11 mouse cellular contexts compared by ENCODE assay signal in the genomic region with DNA sequence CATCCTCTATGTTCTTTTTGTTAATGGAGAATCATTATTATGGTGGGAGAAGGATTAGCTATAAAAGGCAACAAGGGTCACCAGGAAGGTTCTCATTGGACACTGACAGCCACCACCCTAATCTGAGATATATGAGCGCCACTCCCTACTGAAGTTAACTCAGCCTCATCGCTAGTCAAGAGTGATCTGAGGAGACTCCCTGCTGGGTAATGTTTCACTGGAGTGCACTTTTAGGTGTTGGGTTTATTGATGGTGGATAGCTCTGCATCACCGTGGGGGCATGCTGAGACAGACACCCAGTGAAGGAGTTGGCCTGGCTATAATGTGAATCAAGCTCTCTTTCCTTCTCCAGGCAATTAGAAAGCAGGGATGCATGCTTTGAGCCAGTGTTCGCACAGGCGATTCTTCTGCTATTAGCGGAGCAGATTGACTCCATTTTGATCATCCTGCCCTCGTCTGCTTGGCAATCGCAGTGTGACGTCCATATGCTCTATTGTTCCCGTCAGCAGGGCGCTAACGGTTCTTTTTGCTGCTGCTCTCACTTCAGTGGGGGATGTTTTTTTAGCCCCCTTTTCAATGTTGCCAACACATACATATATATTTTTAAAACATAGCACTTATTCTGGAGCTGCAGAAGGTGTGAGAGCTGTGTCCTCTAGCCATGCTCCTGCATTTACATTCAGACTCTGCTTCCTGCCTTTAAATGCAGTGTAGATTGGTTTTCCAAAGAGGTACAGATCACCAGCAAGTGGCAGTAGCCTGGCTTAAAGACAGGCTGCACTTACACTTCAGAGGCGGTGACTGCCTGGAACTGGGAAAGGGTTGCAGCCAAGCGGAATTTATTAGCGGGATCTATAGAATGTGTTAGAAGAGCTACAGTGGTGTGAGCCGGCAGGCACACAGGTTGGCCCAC.
DNase-seq lines count a peak whose midpoint lies in the region; ATAC-seq and TF ChIP-seq lines count a peak whose summit lies in the region.
"Had no signal": no experiment of that assay in that cellular context is flagged by ENCODE, and none has a peak within 500 bp of the region (broad histone marks: within the 10 kb centered on the region; RNA-seq: fewer than 3 reads in every experiment).

No protein-coding gene starts in this region.

- intact Hi-C loops in left cerebral cortex, postnatal 36 days (cut with DNase I): no loop called here

- ATAC-seq in forebrain, postnatal 0 days: peak; percentile 88
- peak; percentile 65; the same call in 1 of the 2 replicates for ATAC-seq in limb, embryonic 15.5 days (ENCODE audit: insufficient number of reproducible peaks, low FRiP score, low TSS enrichment, low read depth)

- H3K4me1 ChIP-seq in forebrain, postnatal 0 days (ENCODE audit: insufficient read depth): 0 out of 2 replicates have a peak, but pooled peaks cover 5% of the 10 kb centered on the region
- H3K4me1 ChIP-seq in limb, embryonic 15.5 days: peaks cover 13% of the 10 kb centered on the region; the same call in 1 of the 2 replicates
- H3K4me1 ChIP-seq: liver, embryonic 15.5 days had no signal

- H3K9ac ChIP-seq in forebrain, postnatal 0 days: no peak overlapping the region
- H3K9ac ChIP-seq in limb, embryonic 15.5 days: no peak overlapping the region
- H3K9ac ChIP-seq: liver, embryonic 15.5 days had no signal

- TF ChIP-seq CTCF in forebrain, postnatal 0 days (IDR thresholded peaks at IDR 0.05; ENCODE audit: low read depth): peak; percentile 20; the same call in 1 of the 2 replicates

- no peak overlapping the region for H3K27ac ChIP-seq in forebrain, postnatal 0 days (ENCODE audit: low read depth, low read length)
- no peak overlapping the region for H3K27ac ChIP-seq in limb, embryonic 15.5 days
- H3K27ac ChIP-seq: liver, embryonic 15.5 days had no signal

- no peak overlapping the region for H3K4me3 ChIP-seq in forebrain, postnatal 0 days (ENCODE audit: low read depth, low read length)
- H3K4me3 ChIP-seq in limb, embryonic 15.5 days: no peak overlapping the region
- H3K4me3 ChIP-seq: liver, embryonic 15.5 days had no signal

- H3K36me3 ChIP-seq in forebrain, postnatal 0 days (ENCODE audit: insufficient read depth): no peaks in the 10 kb centered on the region
- no peaks in the 10 kb centered on the region for H3K36me3 ChIP-seq in limb, embryonic 15.5 days
- H3K36me3 ChIP-seq: G1E; liver, embryonic 15.5 days had no signal

- H3K4me2 ChIP-seq in forebrain, postnatal 0 days (ENCODE audit: low read depth): 0 out of 2 replicates have a peak overlapping the region, but pooled peaks have one; percentile 15
- no peak overlapping the region for H3K4me2 ChIP-seq in limb, embryonic 15.5 days
- H3K4me2 ChIP-seq: liver, embryonic 15.5 days had no signal

- peak; percentile 5 to 17 for DNase-seq in cerebellum, postnatal 14 days
- no peak for DNase-seq in cerebellum, postnatal 4 days (ENCODE audit: low spot score in 2 of 2)
- DNase-seq in left cerebral cortex, postnatal 36 days (ENCODE audit: low spot score in 2 of 2): peak; percentile 5 to 21
- DNase-seq in left cerebral cortex, adult 11 months (ENCODE audit: low spot score): no peak
- peak; percentile 65 for DNase-seq in forebrain, postnatal 0 days
- DNase-seq in ovary, postnatal 14 days (ENCODE audit: low spot score): no peak
- DNase-seq in heart, adult 18-20 months: no peak
- DNase-seq: kidney, postnatal 10 days had no signal

- no peaks in the 10 kb centered on the region for H3K9me3 ChIP-seq in forebrain, postnatal 0 days (ENCODE audit: low read length)
- no peaks in the 10 kb centered on the region for H3K9me3 ChIP-seq in limb, embryonic 15.5 days
- H3K9me3 ChIP-seq: G1E; liver, embryonic 15.5 days had no signal

- H3K27me3 ChIP-seq in forebrain, postnatal 0 days (ENCODE audit: insufficient read depth, low read length): no peaks in the 10 kb centered on the region
- H3K27me3 ChIP-seq in limb, embryonic 15.5 days: no peaks in the 10 kb centered on the region
- H3K27me3 ChIP-seq: liver, embryonic 15.5 days had no signal

- WGBS in forebrain, postnatal 0 days: 38% methylated on average over 16 of the region's 16 CpGs
- 68% methylated on average over 16 of the region's 16 CpGs for WGBS in limb, embryonic 15.5 days

Comparison
In these comparisons a context has a peak if more than half of its experiments do, and no peak if none do; other contexts are left out.
1. DNase-seq: peak in cerebellum, postnatal 14 days (2 of 2), left cerebral cortex, postnatal 36 days (2 of 2) and forebrain, postnatal 0 days (single experiment); none in cerebellum, postnatal 4 days (0 of 2), left cerebral cortex, adult 11 months (single experiment), ovary, postnatal 14 days (single experiment) and heart, adult 18-20 months (0 of 2).